Mouse (Mus musculus) CH12.LX (cell line): ENCODE data around the gene Prima1. TPM values are rescaled to one million over a fixed set of nuclear protein-coding genes. Genes with fewer than 3 reads are reported as not detected.

ENCODE experiments used
- DNase-seq: peaks from one replicate; pipeline ENCODE4 v3.0.0-alpha.2; 2013; ENCODE audit errors: extremely low read depth
- H3K27ac ChIP-seq: 2 replicates; pipeline ENCODE4 v1.5.1; 2012; ENCODE audit warnings: low read depth, mild to moderate bottlenecking, control low read depth, moderate library complexity; ENCODE audit not compliant: insufficient read depth
- H3K27me3 ChIP-seq: replicated peaks from 2 replicates; pipeline ENCODE3; 2012; ENCODE audit warnings: inconsistent platforms
- H3K36me3 ChIP-seq, 2 experiments: replicated peaks in 1 of 2; 2 replicates each; pipeline versions ENCODE3 to v1.6.1; 2012; ENCODE audit warnings: inconsistent platforms in 1 of 2, low read length in 1 of 2, mild to moderate bottlenecking in 1 of 2, mixed read lengths in 1 of 2, moderate library complexity in 1 of 2; ENCODE audit not compliant: control insufficient read depth in 1 of 2, insufficient read depth in 1 of 2
- H3K4me1 ChIP-seq, 2 experiments: 2 replicates each; pipeline ENCODE4 v1.6.1; 2012; ENCODE audit warnings: inconsistent platforms in 1 of 2, moderate library complexity in 1 of 2; ENCODE audit not compliant: insufficient read depth in 2 of 2, control insufficient read depth in 1 of 2
- H3K4me2 ChIP-seq: 2 replicates; pipeline ENCODE4 v1.6.1; 2012; ENCODE audit warnings: low read depth, mild to moderate bottlenecking, control low read depth; ENCODE audit not compliant: poor library complexity, insufficient read depth, severe bottlenecking
- H3K4me3 ChIP-seq, 3 experiments: fragments of 150-350 bp in 1 of 3; sonication (generic) in 1 of 3; replicated peaks in 1 of 3; 2 replicates each; pipeline versions ENCODE3 to v1.5.1; 2011 to 2012; ENCODE audit warnings: low read depth in 2 of 3, low read length in 2 of 3, mild to moderate bottlenecking in 2 of 3, moderate library complexity in 2 of 3, control low read depth in 1 of 3, improper control_type of control experiment in 1 of 3, inconsistent platforms in 1 of 3, mixed read lengths in 1 of 3; ENCODE audit not compliant: poor library complexity in 1 of 3
- H3K79me2 ChIP-seq: replicated peaks from 2 replicates; pipeline ENCODE4 v1.6.1; 2012; ENCODE audit warnings: mild to moderate bottlenecking, moderate library complexity; ENCODE audit not compliant: control insufficient read depth, poor library complexity, insufficient read depth, severe bottlenecking; ENCODE audit errors: extremely low read depth
- H3K9ac ChIP-seq: 2 replicates; pipeline ENCODE4 v1.6.1; 2012; ENCODE audit warnings: low read depth, mild to moderate bottlenecking, control low read depth, moderate library complexity; ENCODE audit not compliant: insufficient read depth
- H3K9me3 ChIP-seq: replicated peaks from 2 replicates; pipeline ENCODE3; 2012; ENCODE audit warnings: low read length, inconsistent platforms, mixed read lengths
- BHLHE40 ChIP-seq: IDR thresholded peaks from 2 replicates; pipeline ENCODE4 v1.6.1; 2011; ENCODE audit warnings: mild to moderate bottlenecking, low read depth, low read length, improper control_type of control experiment
- CHD2 ChIP-seq: IDR thresholded peaks from 2 replicates; pipeline ENCODE4 v1.6.1; 2011; ENCODE audit warnings: low read length, improper control_type of control experiment
- CTCF ChIP-seq, 2 experiments: IDR thresholded peaks in 1 of 2; conservative IDR thresholded peaks in 1 of 2; 2 replicates each; pipeline ENCODE4 v1.5.1; 2011 to 2012; ENCODE audit warnings: low read depth in 2 of 2, low read length in 2 of 2, improper control_type of control experiment in 1 of 2, inconsistent platforms in 1 of 2, mild to moderate bottlenecking in 1 of 2, moderate library complexity in 1 of 2
- ELF1 ChIP-seq: IDR thresholded peaks from 2 replicates; pipeline ENCODE4 v1.6.1; 2014; ENCODE audit warnings: low read depth, mild to moderate bottlenecking, inconsistent platforms, low read length, improper control_type of control experiment
- EP300 ChIP-seq: IDR thresholded peaks from 2 replicates; pipeline ENCODE4 v1.6.1; 2011; ENCODE audit warnings: low read length, improper control_type of control experiment
- ETS1 ChIP-seq: conservative IDR thresholded peaks from 2 replicates; pipeline ENCODE4 v1.6.1; 2012; ENCODE audit warnings: low read depth, mild to moderate bottlenecking, inconsistent platforms, low read length, improper control_type of control experiment, moderate library complexity
- HCFC1 ChIP-seq: IDR thresholded peaks from 2 replicates; pipeline ENCODE4 v1.6.1; 2012; ENCODE audit warnings: low read depth, mild to moderate bottlenecking, inconsistent platforms, low read length, improper control_type of control experiment
- KAT2A ChIP-seq: IDR thresholded peaks from 2 replicates; pipeline ENCODE4 v1.6.1; 2012; ENCODE audit warnings: low read length, improper control_type of control experiment, inconsistent platforms; ENCODE audit not compliant: insufficient replicate concordance
- MAFK ChIP-seq: IDR thresholded peaks from 2 replicates; pipeline ENCODE4 v1.6.1; 2011; ENCODE audit warnings: low read length, improper control_type of control experiment; ENCODE audit not compliant: insufficient replicate concordance
- MAX ChIP-seq: IDR thresholded peaks from 2 replicates; pipeline ENCODE4 v1.6.1; 2011; ENCODE audit warnings: low read length, improper control_type of control experiment
- MEF2A ChIP-seq: IDR thresholded peaks from 2 replicates; pipeline ENCODE4 v1.6.1; 2014; ENCODE audit warnings: low read depth, mild to moderate bottlenecking, inconsistent platforms, low read length, improper control_type of control experiment, borderline replicate concordance
- MXI1 ChIP-seq: IDR thresholded peaks from 2 replicates; pipeline ENCODE4 v1.6.1; 2011; ENCODE audit warnings: mild to moderate bottlenecking, low read depth, low read length, improper control_type of control experiment
- MYC ChIP-seq: IDR thresholded peaks from 2 replicates; pipeline ENCODE4 v1.6.1; 2011; ENCODE audit warnings: low read depth, mild to moderate bottlenecking, improper control_type of control experiment, low read length
- NELFE ChIP-seq: IDR thresholded peaks from 2 replicates; pipeline ENCODE4 v1.6.1; 2011; ENCODE audit warnings: low read depth, low read length, improper control_type of control experiment
- NRF1 ChIP-seq: IDR thresholded peaks from 2 replicates; pipeline ENCODE4 v1.6.1; 2014; ENCODE audit warnings: low read depth, mild to moderate bottlenecking, inconsistent platforms, low read length, improper control_type of control experiment, moderate library complexity
- PAX5 ChIP-seq: IDR thresholded peaks from 2 replicates; pipeline ENCODE4 v1.6.1; 2012; ENCODE audit warnings: low read length, inconsistent platforms, mixed read lengths
- POLR2AphosphoS2 ChIP-seq: IDR thresholded peaks from 2 replicates; pipeline ENCODE4 v1.6.1; 2011; ENCODE audit warnings: low read depth, low read length, improper control_type of control experiment
- SIN3A ChIP-seq: IDR thresholded peaks from 2 replicates; pipeline ENCODE4 v1.6.1; 2012; ENCODE audit warnings: low read length, improper control_type of control experiment, inconsistent platforms
- SMC3 ChIP-seq: IDR thresholded peaks from 2 replicates; pipeline ENCODE4 v1.6.1; 2011; ENCODE audit warnings: low read depth, low read length, improper control_type of control experiment
- UBTF ChIP-seq: IDR thresholded peaks from 2 replicates; pipeline ENCODE4 v1.6.1; 2012; ENCODE audit warnings: low read depth, mild to moderate bottlenecking, inconsistent platforms, low read length, improper control_type of control experiment, moderate library complexity
- USF1 ChIP-seq: IDR thresholded peaks from 2 replicates; pipeline ENCODE4 v1.6.1; 2014; ENCODE audit warnings: low read depth, mild to moderate bottlenecking, inconsistent platforms, low read length, improper control_type of control experiment
- ZKSCAN1 ChIP-seq: IDR thresholded peaks from 2 replicates; pipeline ENCODE4 v1.6.1; 2012; ENCODE audit warnings: low read depth, inconsistent platforms, low read length, improper control_type of control experiment, borderline replicate concordance
- ZNF384 ChIP-seq: IDR thresholded peaks from 2 replicates; pipeline ENCODE4 v1.6.1; 2012; ENCODE audit warnings: low read depth, low read length, improper control_type of control experiment, inconsistent platforms
- dilution Hi-C: fragments of 300-500 bp; cut with MboI; formaldehyde crosslinking; loops from 2 replicates; pipeline ENCODE4 v1.14.3; 2020; ENCODE audit warnings: low sequenced_read_pairs; ENCODE audit not compliant: extremely low pct_unique_long_range_greater_than_20kb, extremely low pct_ligation_motif_present
- in situ Hi-C: fragments of 300-500 bp; cut with MboI; formaldehyde crosslinking; loops from 3 replicates; pipeline ENCODE4 v1.14.3; 2019; ENCODE audit warnings: low sequenced_read_pairs, low pct_ligation_motif_present, low pct_unique_long_range_greater_than_20kb, mixed read lengths
- polyA plus RNA-seq: library from polyadenylated mRNA; unstranded; fragments of >175 nt; gene quantifications from 2 replicates; pipeline ENCODE4 v1.2.1, GENCODE M21; 2012; ENCODE audit warnings: low read depth; ENCODE audit not compliant: insufficient read length
- total RNA-seq, 2 experiments: library from RNA; depleted of rRNA; stranded (reverse); fragments of 300-350 nt in 1 of 2; fragments of >200 nt in 1 of 2; gene quantifications; 2 replicates each; pipeline ENCODE4 v1.2.3; 2012 to 2014

The Prima1 gene
- total and polyA plus RNA-seq, 3 experiments, result not detected

DNA sequence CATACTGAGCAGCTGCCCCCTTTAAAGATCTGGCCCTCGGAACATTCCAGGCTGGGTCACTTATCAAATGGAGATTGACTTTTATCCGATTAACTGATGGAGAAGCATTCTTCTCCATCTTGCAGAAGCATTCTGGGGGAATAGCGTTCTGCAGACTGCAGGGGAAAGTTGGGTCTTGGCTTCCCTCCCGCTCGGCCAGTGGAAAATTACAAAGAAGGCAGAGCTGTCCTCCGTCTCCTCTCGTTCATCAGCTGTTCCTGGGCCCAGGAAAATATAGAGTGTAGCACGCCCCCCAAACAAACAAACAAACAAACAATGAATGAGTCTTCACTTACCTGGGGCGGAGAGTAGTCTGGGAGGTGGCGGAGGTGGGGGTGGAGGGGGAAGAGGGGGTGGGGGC, 6.7 kb downstream of the Prima1 start:
- TF ChIP-seq MAX (no peak), SMC3 (no peak), BHLHE40 (no peak), UBTF (no peak), CTCF (conservative IDR thresholded peaks at IDR 0.05 in 1 of 2, IDR thresholded peaks at IDR 0.05 in 1 of 2; ENCODE audit: low read depth in 2 of 2, low read length in 2 of 2) (no peak), MAFK (no peak), CHD2 (no peak), ELF1 (no peak), HCFC1 (no peak)
- TF ChIP-seq, all 38 proteins: peak for 0
- Histone ChIP-seq H3K79me2 (no peaks in the 10 kb centered on the region), H3K9me3 (no peaks in the 10 kb centered on the region), H3K4me3 (no peak overlapping the region), H3K9ac (no peak overlapping the region), H3K36me3 (no peaks in the 10 kb centered on the region), H3K27me3 (peaks cover 4% of the 10 kb centered on the region), H3K4me1 (no peaks in the 10 kb centered on the region; a peak in 1 of 4 replicates), H3K27ac (no peak overlapping the region), H3K4me2 (no peak overlapping the region)
- DNase-seq, result no peak
- dilution Hi-C loops, result no loop called here
- in situ Hi-C loops, result no loop called here

DNA sequence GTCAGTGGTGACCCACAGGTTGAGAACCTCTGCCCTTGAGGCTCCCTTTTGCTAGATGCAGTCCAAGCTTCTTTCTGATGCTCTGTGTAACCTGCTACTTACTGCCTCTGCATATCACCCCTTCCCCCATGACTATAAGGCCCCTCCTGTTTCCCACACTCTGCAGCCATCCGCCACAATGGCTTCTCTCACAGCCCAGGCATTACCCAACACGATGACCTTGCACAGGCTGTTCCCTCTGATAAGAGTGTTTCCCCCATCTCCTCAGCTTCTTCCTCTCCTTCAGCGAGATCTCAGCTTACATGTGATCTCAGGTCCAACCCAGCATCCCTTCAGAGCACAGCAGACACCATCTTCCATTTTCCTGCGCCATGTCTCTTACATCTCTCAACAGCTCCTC, 12.9 kb downstream of the Prima1 start:
- no peak overlapping the region for H3K27ac ChIP-seq
- H3K79me2 ChIP-seq, result no peaks in the 10 kb centered on the region
- no peak for DNase-seq
- H3K4me3 ChIP-seq, result no peak overlapping the region
- dilution Hi-C loops (no loop called here), in situ Hi-C loops (no loop called here)
- no peaks in the 10 kb centered on the region for H3K9me3 ChIP-seq
- no peak overlapping the region for H3K9ac ChIP-seq
- no peaks in the 10 kb centered on the region for H3K36me3 ChIP-seq
- peaks cover 11% of the 10 kb centered on the region for H3K27me3 ChIP-seq
- H3K4me2 ChIP-seq, result no peak overlapping the region
- no peak for TF ChIP-seq MAFK
- TF ChIP-seq NELFE, result no peak
- TF ChIP-seq MEF2A, result no peak
- no peak for TF ChIP-seq ELF1
- no peak for TF ChIP-seq SIN3A
- no peak for TF ChIP-seq PAX5
- no peak for TF ChIP-seq NRF1
- TF ChIP-seq ZNF384, result no peak
- TF ChIP-seq MYC, result no peak
- no peak for TF ChIP-seq MXI1
- no peak for TF ChIP-seq POLR2AphosphoS2
- TF ChIP-seq USF1, result no peak
- TF ChIP-seq KAT2A, result no peak
- TF ChIP-seq ZKSCAN1, result no peak
- TF ChIP-seq EP300, result no peak
- no peak for TF ChIP-seq HCFC1
- TF ChIP-seq MAX, result no peak
- no peak for TF ChIP-seq ETS1
- H3K4me1 ChIP-seq, result peaks cover 0 to 6% of the 10 kb centered on the region in 2 experiments; a peak in 1 of 4 replicates
